Mouse (Mus musculus) urinary bladder, postnatal 10 days (tissue): ENCODE results near the gene Ripk1.
"Not testable (repeated sequence)": the region's sequence is repeated elsewhere in the genome, so short reads cannot be mapped to it uniquely, and the experiment has no call there.

Experiments
- DNase-seq: peaks from one replicate; pipeline ENCODE4 v3.0.0; 2022; ENCODE audit warnings: low spot score

The Ripk1 gene

DNA sequence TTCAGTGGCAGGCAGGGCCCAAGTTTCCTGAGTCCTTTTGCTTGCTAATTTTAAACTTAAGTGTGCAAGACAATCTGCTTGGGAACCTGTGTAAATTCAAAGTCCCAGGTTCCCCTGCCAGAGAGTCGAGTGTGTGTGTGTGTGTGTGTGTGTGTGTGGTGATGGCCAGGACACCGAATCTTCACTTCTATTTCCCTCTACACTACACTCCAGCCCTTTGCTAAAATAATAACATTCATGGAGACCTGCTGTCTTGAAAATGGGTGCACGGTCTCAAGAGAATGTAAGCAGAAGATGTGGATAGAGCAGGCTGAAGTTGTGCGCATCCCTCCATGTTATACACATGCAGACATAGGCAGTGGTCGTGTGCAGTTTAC, 35.9 kb downstream of the Ripk1 start:
- no peak for DNase-seq

DNA sequence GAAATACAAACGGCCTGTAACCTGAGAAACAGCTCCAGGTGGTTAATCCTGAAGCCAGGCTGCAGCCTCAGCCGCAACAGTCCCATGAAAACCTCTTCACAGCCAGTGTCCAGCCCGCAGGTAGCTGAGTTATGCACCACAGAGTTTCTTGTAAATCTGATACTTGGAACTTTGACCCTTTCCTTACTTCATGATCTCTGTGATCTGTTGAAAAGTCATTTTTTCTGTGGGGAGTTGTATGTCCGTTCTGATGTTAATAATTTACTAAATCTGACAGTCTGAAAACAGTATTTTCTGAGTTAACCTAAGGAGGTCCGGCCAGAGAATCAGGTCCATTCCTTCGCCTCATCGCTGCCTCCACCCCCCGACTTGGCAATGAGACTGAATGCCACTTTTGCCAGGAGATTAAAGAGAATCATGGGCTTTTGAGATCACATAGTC, 36.8 kb downstream of the Ripk1 start:
- no peak for DNase-seq

DNA sequence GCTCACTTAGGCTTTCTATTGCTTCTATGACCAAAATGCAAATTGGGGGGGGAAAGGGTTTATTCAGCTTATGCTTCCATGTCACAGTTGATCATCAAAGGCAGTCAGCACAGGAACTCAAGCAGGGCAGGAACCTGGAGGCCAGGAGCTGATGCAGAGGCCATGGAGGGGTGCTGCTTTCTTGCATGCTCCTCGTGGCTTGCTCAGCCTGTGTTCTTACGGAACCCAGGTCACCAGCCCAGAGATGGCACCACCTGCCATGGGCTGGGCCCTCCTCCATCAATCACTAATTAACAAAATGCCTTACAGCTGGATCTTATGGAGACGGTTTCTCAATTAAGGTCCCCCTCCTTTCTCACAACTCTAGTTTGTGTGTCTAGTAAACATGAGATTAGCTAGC, 37.9 kb downstream of the Ripk1 start:
- DNase-seq: no peak

DNA sequence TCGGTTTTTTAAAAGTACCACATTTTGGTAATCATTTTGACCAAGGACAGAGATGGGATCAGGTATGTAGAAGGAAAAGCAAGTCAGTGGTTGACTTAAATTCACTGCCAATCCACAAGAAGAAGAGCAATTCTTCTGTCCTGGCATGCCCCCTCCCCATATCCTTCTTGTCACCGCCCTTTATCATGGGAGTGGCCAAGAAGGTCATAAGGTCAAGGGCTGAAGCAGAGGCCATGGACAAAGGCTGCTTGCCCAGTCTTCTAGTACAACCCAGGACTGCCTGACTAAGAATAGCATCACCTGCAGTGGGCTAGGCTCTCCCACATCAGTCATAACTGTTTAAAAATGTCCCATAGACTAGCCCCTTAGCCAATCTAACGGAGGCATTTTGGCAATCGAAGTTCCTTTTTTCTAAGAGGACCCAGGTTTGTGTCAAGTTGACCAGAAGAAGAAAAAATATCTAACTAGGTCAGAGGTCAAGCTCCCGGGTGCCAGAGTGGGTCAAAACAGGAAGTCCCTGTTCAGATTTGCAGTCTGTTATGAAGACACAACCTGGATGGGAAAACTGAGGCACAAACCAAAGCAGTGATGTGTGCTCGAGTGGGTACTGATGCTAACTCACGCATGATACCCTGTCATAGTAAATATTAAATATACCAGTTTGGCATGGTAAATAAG, 41.7 kb downstream of the Ripk1 start:
- no peak for DNase-seq

DNA sequence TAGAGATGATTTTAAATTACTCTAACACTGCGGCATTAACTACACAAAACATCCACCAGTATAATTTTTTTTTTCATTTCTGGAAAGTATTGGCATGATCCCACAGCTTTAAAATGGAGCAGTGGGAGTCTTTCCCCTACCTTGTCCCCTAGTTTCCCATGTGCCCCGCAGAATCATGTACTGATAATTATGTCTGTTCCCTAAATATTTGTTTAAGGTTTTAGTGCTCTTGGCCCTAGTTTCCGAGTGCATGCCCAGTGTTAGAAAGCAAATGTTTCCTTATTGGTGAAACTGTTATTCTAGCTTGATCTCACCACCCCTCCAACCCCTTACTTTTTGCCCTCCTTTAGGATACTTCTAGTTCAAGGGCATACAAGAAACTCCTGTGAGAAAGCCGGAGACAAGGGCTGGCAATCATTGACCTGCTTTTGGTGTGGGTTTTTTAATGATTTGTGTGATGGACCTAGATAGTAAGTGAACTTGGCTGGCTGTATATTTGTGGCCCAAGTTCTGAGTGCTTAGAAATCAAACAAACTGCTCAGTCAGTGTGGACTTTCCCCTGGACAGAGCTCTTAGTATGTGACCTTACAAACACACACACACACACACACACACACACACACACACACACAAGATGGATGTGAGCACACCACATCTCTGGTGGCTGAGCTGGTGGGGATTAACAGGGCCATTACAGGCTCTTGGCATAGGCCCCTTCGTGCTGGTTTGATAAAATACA, 43.5 kb downstream of the Ripk1 start:
- DNase-seq: no peak

DNA sequence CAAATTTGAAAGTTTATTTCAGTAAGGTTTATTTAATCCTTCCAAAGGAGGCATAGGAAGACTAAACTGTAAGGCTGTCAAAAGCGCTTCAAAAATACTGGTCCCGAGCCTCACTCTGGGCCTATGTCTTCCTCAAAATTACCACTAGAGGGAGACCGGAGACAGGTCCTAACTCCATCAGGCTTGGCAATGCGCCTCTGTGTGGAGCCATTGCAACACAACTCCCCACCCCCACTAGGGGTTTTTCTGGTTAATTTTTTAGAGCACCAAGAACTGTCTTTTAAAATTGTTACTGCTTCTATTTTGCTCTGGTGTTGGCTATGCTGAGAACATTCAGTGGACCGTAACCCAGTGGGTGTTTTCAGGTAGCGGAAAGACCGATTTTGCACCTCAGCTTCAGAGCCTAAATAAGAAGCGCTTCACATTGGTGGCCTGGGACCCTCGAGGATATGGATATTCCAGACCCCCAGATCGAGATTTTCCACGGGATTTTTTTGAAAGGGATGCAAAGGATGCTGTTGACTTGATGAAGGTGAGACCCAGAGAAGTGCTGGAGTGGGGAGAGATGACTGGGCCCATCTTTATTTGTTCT, 44.4 kb downstream of the Ripk1 start:
- no peak for DNase-seq

DNA sequence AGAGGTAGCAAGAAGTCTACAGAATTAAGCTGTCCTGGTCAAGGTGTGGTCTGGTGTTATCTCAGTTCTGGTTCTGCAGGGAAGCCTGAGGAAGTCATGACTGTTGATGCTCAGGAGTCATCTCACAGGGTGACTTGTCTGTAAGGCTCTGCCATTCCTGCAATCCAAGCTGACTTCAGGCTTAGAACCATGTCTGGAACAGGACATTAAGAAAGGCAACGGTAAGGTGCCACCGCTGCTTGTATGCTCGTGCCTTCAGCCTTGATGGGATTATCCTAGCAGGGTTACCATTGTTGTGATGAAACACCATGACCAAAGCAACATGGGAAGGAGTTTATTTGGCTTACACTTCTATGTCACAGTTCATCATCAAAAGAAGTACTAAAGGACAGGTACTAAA, 45.4 kb downstream of the Ripk1 start:
- no peak for DNase-seq

DNA sequence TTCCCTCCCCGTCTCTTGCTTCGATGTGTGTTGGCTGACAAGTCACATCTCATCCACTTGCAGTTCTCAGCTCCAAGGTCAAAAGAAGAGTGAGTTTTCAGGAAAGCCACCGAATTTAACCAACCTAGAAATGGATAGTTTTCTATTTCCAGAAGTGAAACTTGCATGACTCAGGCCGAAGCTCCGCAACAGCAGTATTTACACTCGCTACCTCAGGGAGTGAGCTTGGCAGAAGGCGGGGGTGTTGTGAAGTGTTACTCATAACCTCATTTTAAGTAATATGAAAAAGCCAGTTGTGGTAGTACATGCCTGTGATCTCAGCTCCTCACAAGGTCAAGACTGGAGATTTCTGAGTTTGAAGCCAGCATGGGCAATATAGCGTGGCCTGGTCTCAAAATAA, 48.3 kb downstream of the Ripk1 start:
- no peak for DNase-seq

DNA sequence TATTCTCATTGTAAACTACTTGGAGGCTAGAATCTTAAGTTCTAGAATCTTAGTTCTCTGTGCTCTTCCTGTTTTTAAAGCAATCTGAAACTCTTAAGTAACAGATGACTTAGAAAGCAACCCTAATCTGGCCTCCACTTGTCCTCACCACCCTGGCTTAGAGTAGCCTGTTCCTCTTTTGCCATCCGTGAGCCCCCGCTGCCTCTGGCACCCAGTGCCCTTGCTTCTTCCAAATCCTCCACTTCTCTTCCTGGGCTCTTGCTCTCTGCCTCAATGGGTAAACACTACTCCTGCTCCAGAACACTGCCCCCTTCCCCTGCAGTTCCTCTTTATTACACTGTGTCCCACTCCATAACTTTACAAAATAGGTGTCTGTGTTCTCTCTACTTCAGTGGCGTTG, 49.5 kb downstream of the Ripk1 start:
- no peak for DNase-seq

DNA sequence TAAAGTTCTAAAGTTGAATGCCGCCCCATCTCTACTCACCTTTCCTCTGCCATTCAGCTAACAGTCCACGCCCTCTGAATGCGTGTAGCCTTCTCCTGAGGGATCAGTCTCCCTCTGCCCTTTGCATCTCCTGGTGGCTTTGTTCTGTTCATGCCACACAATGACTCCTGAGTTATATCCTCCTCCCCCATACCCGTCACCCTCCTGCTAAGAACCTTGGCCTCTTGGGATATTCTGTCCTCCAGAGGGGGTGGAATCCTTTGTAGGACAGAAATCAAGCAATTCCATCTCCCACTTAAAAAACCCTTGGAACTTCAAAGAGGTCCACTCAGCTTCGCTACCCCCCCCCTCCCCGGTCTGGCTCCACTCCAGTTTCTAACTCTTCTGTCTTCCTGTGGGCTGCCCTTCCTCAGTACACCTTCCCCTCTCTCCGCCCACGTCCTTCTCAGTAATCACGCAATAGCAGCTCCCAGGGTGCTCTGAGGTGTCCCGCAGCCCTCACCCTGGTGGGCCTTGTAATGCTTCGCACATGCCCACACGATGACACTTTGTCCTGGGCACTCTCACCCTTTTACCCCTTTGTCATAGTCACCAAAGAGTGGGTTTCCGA, 51.6 kb downstream of the Ripk1 start:
- DNase-seq: no peak

DNA sequence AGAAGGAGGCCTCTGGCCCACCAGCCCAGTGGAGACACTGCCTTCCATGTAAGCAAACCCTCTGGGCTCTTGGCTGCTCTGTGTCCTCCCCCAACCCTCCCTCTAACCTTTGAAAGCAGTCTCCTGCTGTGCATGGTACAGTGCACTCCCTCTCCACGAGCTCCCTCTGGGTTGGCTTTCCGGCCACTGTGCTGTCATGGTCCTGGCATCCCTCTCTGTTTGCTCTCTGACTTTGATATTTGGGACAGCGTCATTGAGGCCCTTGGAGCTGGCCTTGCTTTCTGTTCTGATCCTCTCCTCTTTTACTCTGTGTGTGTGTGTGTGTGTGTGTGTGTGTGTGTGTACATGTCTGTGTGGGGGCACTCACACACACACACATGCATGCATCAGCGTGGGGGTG, 52.2 kb downstream of the Ripk1 start:
- no peak for DNase-seq

DNA sequence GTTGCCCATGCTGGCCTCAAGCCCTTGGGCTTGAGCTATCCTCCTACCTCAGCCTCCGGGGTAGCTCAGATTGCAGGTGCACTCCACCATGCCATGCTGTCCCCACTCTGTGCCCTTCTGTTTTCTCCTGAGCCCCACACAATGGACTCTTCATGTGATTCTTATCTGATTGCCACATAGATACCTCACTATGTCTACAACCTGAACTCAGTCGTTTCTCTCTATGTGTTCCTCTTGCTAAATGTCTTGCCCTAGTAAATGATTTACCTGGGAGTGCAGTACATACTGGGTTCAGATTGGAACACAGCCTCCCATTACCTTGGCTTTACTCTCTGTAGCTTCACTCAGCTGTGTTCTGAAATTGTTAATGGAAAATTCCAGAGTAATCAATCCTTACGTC, 52.8 kb downstream of the Ripk1 start:
- DNase-seq: no peak

DNA sequence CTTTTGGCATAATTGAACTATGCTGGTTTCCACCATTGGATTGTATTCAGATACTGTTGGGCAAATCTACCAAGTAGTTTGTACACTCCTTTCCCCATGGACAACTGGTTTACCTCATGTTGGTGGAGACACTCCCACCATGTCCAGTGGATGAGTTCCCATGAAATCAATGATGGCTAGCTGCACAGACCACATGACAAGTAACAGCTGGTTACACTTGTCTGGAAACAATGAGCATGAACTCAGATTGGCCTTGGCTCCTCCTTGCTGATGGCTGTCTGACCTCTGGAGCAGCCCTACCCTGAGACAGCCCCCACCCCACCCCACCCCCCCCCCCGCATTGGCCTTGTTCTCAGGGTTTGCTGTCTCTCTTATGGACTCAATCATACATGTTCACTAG, 55.1 kb downstream of the Ripk1 start:
- DNase-seq: no peak

DNA sequence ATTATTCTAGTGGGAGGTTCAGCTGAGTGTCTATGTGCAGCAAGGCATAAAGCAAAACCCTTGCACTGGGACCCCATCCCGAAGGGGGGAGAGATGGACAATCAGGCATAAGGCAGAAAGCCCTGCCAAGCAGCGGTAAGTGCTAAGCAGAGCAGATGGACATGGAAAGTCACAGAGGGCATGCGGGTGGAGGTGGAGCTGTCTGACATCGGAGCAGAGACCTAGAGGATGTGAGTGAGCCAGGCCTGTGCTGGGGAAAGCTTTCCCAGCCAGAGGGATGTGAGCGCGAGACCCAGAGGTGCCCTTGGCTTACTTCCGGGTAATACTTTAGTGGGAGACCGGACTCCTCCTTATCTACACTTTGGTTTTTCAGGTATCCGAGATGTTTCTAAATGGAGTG, 57.9 kb downstream of the Ripk1 start:
- no peak for DNase-seq

DNA sequence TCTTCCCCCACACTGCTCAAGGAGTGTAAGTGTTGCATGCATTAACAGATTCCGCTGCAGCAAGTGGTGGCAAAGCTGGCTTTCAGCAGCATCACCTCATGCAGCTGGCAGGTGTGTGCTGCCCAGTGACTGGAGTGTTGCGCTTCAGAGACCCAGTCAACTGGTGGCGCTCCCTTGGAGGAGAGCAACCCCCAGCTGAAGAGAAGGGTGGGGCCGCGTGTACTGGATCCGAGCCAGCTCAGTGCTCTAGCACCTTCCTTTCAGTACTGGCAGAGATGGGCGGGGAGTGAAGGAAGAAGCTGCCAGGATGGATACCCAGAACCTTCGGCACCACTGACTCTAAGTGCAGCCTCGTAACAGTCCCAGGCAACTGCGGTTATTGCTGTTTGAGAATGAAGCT, 60.3 kb downstream of the Ripk1 start:
- no peak for DNase-seq

DNA sequence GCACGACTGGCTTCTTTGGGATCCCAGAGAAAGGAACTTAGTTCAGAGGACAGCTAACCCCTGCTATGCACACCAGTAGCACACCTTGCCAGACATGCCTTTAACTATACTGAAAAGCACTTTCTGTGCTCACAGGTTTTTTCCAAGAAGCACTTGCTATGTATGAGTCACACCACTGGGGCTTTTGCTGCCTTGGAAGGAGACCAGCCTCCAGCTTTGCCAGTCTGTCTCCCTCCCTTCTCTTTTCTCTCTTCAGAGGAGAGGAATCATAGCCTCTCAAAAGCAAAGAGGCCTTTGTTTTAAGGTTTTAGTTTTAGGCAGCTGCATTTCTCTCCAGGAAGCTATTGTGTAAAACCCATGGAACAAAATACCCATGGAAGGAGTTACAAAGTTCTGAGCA, 64.2 kb downstream of the Ripk1 start:
- no peak for DNase-seq

DNA sequence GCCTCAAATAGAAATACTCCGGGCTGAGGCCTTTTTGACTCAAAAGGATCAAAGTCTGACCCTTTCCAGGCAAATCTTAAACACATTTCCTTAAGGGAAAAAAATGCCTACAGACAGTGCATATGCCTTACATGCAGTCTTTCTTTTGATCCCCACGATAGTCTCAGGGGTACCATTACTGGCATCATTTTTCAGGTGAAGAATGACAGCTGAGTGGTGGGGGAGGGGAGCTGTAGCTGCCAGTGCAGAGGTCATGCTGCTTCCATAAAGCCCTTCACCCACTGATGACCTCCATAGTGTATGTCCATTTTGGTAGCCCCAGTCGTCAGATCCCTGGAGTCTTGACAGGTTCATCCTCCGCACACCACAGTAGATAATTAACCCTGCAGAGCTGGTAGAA, 68.1 kb downstream of the Ripk1 start:
- no peak for DNase-seq

DNA sequence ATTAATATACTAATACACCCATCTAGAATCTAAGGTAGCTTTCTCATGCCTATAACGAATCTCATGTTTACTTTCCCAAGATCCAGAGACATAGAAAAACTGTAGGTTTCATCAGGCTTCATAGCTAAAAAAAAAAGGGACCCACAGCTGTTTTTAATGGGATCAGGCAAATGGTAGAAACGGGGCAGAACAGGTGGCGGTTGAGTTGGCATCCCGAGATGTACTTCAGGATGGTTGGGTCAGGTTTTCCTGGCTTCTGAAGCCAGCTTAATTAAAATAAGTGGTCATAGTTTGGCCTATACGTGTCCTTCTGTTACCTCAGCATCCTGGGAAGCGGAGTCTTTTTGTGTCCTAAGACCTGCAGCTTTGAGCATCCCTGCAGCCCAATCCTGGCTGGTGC, 69.7 kb downstream of the Ripk1 start:
- DNase-seq: no peak

DNA sequence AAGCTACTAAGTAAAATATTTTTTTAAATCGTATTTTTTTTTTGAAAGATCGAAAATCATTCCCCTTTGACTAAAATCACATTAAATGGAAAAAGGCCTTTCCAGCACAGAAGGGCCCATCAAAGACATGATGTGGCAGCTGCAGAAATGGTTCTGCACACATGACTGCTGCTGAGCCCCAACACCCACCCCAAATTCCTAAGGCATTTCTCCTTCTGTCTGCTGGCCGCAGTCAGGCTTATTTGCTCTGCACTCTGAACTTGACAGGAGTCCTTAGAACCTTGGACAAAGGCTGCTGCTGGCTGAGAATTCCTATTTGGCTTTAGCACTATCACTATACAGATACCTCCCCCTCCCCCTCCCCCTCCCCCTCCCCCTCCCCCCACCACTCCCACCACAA, 70.7 kb downstream of the Ripk1 start:
- DNase-seq: no peak

DNA sequence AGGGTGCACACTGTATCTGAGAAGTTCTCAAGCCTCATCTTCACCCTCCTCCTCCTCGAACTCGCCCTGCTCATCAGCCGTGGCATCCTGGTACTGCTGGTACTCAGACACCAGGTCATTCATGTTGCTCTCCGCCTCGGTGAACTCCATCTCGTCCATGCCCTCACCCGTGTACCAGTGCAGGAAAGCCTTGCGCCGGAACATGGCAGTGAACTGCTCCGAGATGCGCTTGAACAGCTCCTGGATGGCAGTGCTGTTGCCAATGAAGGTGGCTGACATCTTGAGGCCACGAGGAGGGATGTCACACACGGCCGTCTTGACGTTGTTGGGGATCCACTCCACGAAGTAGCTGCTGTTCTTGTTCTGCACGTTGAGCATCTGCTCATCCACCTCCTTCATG, 72.3 kb downstream of the Ripk1 start:
- DNase-seq: not testable (repeated sequence)

DNA sequence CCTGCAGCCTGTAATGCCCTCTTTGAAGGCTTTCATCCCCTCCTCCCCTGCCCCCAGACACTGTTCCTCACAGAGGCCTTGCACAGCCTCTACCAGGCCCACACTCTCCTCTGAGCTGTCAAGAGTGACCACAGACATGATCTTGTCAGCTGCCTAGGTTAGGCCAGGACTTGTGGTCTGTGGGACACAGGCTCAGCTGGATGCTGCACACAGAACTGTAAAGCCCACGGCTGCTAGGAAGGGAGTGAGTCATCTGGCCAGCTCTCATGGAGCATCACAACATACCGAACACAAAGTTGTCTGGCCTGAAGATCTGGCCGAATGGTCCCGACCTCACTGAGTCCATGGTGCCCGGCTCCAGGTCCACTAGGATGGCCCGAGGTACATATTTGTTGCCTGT, 73.7 kb downstream of the Ripk1 start:
- DNase-seq: not testable (repeated sequence)

DNA sequence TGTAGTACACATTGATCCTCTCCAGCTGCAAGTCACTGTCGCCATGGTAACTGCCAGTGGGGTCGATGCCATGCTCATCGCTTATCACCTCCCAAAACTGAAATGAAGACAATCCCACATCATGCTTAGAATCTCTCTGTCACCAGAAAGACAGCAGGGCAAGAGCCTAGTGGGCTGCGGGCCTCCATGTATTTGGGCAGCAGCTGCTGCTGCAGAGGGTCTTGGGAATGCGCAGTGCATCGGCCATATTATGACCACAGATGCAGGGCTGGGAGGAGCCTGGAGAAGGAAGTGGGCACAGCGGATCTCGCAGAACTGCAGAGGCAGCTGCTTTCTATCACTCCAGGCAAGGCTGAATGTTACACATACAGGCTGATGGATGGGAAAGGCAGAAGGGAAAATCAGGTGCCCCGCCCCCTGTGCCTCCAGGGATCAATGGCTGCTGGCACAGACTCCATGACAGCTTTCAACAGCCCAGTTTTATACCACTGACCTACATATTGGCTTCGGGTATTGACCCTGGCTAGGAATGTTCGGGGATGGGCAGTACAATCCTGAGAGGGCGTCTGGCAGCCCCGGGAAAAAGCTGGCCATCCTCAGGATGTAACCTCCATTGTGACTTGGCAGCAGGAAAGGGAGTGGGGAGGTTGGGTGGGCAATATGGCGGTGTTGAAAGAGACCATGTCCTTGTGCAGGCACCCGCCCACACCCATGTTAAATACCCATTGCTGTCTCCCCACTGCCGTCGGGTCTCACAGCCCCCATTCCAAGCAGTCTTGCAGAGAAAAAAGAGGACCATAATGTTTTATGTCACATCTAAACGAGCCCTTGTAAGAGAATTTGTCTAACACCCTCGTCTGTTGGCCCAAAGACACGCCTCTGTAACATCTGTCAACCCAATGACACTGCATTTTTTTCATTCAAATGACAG, 74.7 kb downstream of the Ripk1 start:
- no peak for DNase-seq
